Mouse (Mus musculus) cerebellum, adult 2 months (tissue): ENCODE measurements around the gene Trim13.

Experiments
- CTCF ChIP-seq: fragments of 200-500 bp; IDR thresholded peaks from 2 replicates; pipeline ENCODE4 v1.5.1; 2011; ENCODE audit warnings: low read depth, mild to moderate bottlenecking, control low read depth, low read length, moderate library complexity, borderline replicate concordance; ENCODE audit not compliant: insufficient read depth
- POLR2A ChIP-seq: fragments of 200-500 bp; IDR thresholded peaks from 2 replicates; pipeline ENCODE4 v1.6.1; 2011; ENCODE audit warnings: low read length, control low read depth, borderline replicate concordance; ENCODE audit not compliant: insufficient read depth

GRCm38 (mm10) chr14:61559856-61560255 is 38.2 kb upstream of the Trim13 start:
- TF ChIP-seq POLR2A (no peak), CTCF (no peak)
